Mouse (Mus musculus) splenic B cell, adult 2 months (primary cell): ENCODE data around the gene Fam122b.

ENCODE experiments used
- DNase-seq: peaks from one replicate; pipeline ENCODE4 v3.0.0-alpha.2; 2011; ENCODE audit warnings: low read depth, low spot score
- H3K27me3 ChIP-seq: 2 replicates; pipeline ENCODE4 v1.6.1; 2012; ENCODE audit warnings: mild to moderate bottlenecking, low read length, moderate library complexity, mixed read lengths; ENCODE audit not compliant: control insufficient read depth, poor library complexity, insufficient read depth, severe bottlenecking
- H3K36me3 ChIP-seq: 2 replicates; pipeline ENCODE4 v1.6.1; 2012; ENCODE audit warnings: mild to moderate bottlenecking, low read length, moderate library complexity, mixed read lengths; ENCODE audit not compliant: control insufficient read depth, poor library complexity, insufficient read depth, severe bottlenecking

Fam122b gene

GRCm38 (mm10) chrX:53214557-53215229, 54.9 kb downstream of the Fam122b start:
- DNase-seq = no peak
- no peaks in the 10 kb centered on the region for H3K36me3 ChIP-seq
- H3K27me3 ChIP-seq = no peaks in the 10 kb centered on the region

DNA sequence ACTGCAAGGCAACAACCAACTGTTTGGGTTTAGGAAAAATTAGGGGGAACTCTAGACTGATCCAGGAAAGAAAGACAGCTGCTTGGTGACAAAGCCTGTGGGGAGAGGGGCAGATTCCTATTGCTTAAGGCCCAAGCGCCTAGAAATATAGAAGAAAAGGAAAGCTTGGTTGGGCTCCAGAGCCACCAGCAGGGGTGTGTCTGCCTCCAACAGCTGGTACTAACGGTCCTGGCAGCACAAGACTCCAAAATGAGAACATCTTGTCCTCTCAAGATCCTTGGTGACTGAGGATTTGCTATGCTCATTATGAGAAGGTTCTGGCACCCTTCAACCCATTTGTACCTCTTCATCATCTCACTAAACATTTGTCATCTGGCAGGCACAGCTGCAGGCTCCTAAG, 55.8 kb downstream of the Fam122b start:
- DNase-seq = no peak
- Histone ChIP-seq H3K27me3 (no peaks in the 10 kb centered on the region), H3K36me3 (no peaks in the 10 kb centered on the region)

DNA sequence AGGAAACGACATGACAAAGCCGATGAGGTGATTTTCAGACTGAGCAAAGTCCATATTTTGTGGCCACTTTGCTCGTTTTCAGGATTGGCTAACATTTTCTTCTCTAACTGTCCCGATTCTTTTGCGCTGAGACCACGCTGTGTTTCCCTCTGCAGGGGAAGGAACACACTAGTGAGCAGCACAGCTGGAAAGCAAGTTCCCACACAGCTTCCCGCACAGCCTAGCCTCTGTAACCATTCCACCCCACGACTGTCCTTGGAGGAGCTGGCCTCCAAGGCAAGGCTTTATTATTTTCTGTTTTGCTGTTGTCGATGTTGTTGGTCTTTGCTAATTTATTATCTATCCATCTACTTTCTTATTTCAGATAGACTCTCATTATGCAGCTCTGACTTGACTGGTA, 57.1 kb downstream of the Fam122b start:
- Histone ChIP-seq H3K27me3 (no peaks in the 10 kb centered on the region), H3K36me3 (no peaks in the 10 kb centered on the region)
- no peak for DNase-seq

DNA sequence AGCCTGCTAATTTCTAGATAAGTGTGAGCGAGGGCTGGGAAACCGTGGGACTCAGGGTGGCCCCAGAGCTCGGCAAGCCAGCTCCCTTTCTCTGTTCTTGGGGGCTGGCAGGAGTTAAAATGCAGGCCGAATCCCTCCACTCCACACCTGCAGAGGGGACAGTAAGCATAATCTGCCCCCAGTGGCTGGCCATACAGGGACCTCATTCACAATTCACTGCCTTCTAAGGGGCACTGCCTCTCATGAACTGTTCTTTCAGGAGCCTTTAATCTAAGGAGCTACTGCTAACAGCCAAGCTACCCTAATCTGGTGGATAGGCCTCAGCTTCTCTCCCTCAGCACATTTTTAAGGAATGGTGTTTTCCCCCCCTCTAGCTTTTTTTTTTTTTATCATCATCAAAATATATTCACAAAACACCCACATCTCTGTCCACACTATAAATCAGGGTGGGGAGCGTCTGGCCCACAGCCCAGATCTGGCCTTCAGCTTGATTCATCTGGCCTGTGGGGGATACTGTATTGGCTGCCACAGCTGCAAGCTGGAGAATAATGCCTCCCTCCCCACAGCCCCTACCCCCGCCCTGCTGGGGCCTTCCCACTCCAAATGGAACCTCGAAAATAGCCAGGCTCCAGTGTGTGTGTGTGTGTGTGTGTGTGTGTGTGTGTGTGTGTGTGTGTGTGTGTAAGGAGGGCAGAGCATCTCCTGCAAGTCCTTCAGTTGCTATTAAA, 57.7 kb downstream of the Fam122b start:
- H3K27me3 ChIP-seq = no peaks in the 10 kb centered on the region
- no peak for DNase-seq
- H3K36me3 ChIP-seq = no peaks in the 10 kb centered on the region

DNA sequence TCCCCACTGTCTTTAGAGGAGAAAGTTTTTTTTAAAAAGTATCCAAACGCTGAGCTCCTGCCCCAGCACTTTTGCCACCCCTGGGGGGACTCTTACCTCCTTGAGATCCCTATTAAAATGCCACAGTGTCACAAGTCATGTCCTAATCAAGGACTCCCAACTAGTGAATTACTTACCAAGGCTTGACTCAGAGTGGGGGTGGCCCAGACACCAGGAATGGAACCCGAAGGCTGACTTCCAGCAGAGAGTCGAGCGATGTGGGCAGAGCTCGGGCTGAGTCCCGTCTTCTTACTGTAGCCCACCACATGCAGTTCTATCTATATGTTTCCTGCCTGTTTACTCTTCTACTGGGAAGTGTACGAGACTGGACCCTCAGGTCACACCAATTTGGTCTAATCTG, 60.2 kb downstream of the Fam122b start:
- no peak for DNase-seq
- no peaks in the 10 kb centered on the region for H3K27me3 ChIP-seq
- H3K36me3 ChIP-seq = no peaks in the 10 kb centered on the region

- no peak for DNase-seq
- Histone ChIP-seq H3K27me3 (no peaks in the 10 kb centered on the region), H3K36me3 (no peaks in the 10 kb centered on the region)
Observed at GRCm38 (mm10) chrX:53204690-53205311, 64.8 kb downstream of the Fam122b start.

DNA sequence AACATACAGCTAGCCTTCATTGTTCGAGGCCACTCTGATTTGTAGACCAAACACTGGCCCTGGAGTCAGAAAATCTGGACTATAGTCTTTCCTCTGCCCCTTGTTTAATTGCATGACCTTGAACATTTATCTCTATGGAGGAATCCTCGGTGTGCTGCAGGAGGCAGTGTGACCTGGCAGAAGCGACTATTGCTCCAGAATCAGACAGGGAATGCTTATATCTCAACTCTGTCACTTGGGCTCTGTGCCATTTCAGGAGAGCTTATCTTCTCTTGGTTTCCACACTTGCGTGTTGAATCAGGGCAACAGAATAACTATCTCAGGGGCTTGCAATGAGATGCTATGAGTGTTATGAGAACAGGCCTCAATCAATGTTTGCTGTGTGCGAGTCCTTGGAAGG, 68.0 kb downstream of the Fam122b start:
- Histone ChIP-seq H3K36me3 (no peaks in the 10 kb centered on the region), H3K27me3 (no peaks in the 10 kb centered on the region)
- DNase-seq = no peak

DNA sequence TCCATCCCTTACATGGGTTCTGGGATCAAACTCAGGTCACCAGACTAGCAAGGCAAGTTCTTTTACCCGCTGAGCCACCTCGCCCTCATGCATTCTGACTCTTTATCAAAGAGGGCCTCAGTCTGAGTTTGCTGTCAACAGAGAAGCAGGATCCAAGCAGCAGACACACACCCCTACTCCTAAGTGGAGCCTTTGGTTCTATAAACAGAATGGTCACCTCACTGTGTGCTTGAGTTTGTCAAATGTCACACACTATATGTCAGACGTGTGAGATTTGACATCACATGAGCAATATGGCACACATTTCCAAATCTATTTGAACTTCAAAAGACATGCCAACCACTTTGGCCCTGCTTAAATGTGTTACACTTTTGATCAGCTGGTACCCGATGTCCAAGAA, 71.9 kb downstream of the Fam122b start:
- H3K36me3 ChIP-seq = no peaks in the 10 kb centered on the region
- H3K27me3 ChIP-seq = no peaks in the 10 kb centered on the region
- DNase-seq = no peak

GRCm38 (mm10) chrX:53196392-53196791, 73.2 kb downstream of the Fam122b start:
- no peak for DNase-seq
- H3K36me3 ChIP-seq = no peaks in the 10 kb centered on the region
- H3K27me3 ChIP-seq = no peaks in the 10 kb centered on the region
